Mouse (Mus musculus) urinary bladder, postnatal 4 days (tissue): Measurements from ENCODE around the gene Fus.
"Not testable (repeated sequence)": the region's sequence is repeated elsewhere in the genome, so short reads cannot be mapped to it uniquely, and the experiment has no call there.

Experiments
- DNase-seq, 2 experiments: peaks; one replicate each; pipeline ENCODE4 v3.0.0; 2021 to 2022; ENCODE audit warnings: low spot score in 2 of 2

Fus gene

GRCm38 (mm10) chr7:127967004-127967921, at the start of gene Fus:
Gene Fus, plus strand, starts transcription at chr7:127967457.
- peak; percentile 94 to 96 for DNase-seq

GRCm38 (mm10) chr7:127918203-127918602, 49.1 kb upstream of the Fus start:
- DNase-seq: no peak

GRCm38 (mm10) chr7:127919290-127919689, 48.0 kb upstream of the Fus start:
- no peak for DNase-seq

GRCm38 (mm10) chr7:127921516-127921915, 45.7 kb upstream of the Fus start:
- DNase-seq: no peak

- no peak for DNase-seq
Observed at GRCm38 (mm10) chr7:127922451-127923275, 44.6 kb upstream of the Fus start.

- no peak for DNase-seq
Observed at GRCm38 (mm10) chr7:127923714-127924113, 43.5 kb upstream of the Fus start.

- no peak for DNase-seq
Observed at GRCm38 (mm10) chr7:127925252-127925651, 42.0 kb upstream of the Fus start.

GRCm38 (mm10) chr7:127926066-127926465, 41.2 kb upstream of the Fus start:
- no peak for DNase-seq

- DNase-seq: no peak
Observed at GRCm38 (mm10) chr7:127926846-127927245, 40.4 kb upstream of the Fus start.

- DNase-seq: no peak
Observed at GRCm38 (mm10) chr7:127927726-127928125, 39.5 kb upstream of the Fus start.

- no peak for DNase-seq
Observed at GRCm38 (mm10) chr7:127928596-127928995, 38.7 kb upstream of the Fus start.

- DNase-seq: no peak
Observed at GRCm38 (mm10) chr7:127929923-127930322, 37.3 kb upstream of the Fus start, which contains the start of gene Prss8. Gene Prss8, minus strand, starts transcription at chr7:127930104.

- DNase-seq: no peak
Observed at GRCm38 (mm10) chr7:127930636-127931035, 36.6 kb upstream of the Fus start.

- peak in 1 of 2 experiments; percentile 56 for DNase-seq
Observed at GRCm38 (mm10) chr7:127931351-127932135, 35.7 kb upstream of the Fus start.

- no peak for DNase-seq
Observed at GRCm38 (mm10) chr7:127932273-127933031, 34.8 kb upstream of the Fus start.

GRCm38 (mm10) chr7:127934075-127934474, 33.2 kb upstream of the Fus start:
- no peak for DNase-seq

- peak; percentile 96 for DNase-seq
Observed at GRCm38 (mm10) chr7:127935028-127935722, 32.1 kb upstream of the Fus start.

GRCm38 (mm10) chr7:127935748-127936159, 31.5 kb upstream of the Fus start:
- DNase-seq: no peak

GRCm38 (mm10) chr7:127936216-127936884, 30.9 kb upstream of the Fus start:
- no peak for DNase-seq

- DNase-seq: not testable (repeated sequence)
Observed at GRCm38 (mm10) chr7:127942097-127942496, 25.2 kb upstream of the Fus start.
